Mouse (Mus musculus) kidney, embryonic 16.5 days (tissue): Measurements from ENCODE around the gene Smarca2. TPM values are rescaled to one million over a fixed set of nuclear protein-coding genes. Genes with fewer than 3 reads are reported as not detected.

Experiments used
- ATAC-seq: fragments of 200-750 bp; cut with Nextera tagmentation; 2 replicates; pipeline ENCODE4 v1.8.0; 2017; ENCODE audit warnings: moderate TSS enrichment; ENCODE audit not compliant: low FRiP score, low TSS enrichment
- H3K27ac ChIP-seq: fragments of 300-500 bp; sonication (generic); 2 replicates; pipeline ENCODE4 v1.5.1; 2014; ENCODE audit warnings: low read length
- H3K27me3 ChIP-seq: fragments of 300-500 bp; sonication (generic); 2 replicates; pipeline ENCODE4 v1.6.1; 2014; ENCODE audit warnings: low read length, control low read depth, mixed read lengths; ENCODE audit not compliant: insufficient read depth
- H3K36me3 ChIP-seq: fragments of 300-500 bp; sonication (generic); 2 replicates; pipeline ENCODE4 v1.6.1; 2014; ENCODE audit warnings: low read length, control low read depth, mixed read lengths; ENCODE audit not compliant: insufficient read depth
- H3K4me1 ChIP-seq: fragments of 300-500 bp; sonication (generic); 2 replicates; pipeline ENCODE4 v1.6.1; 2014; ENCODE audit warnings: low read length, control low read depth, mixed read lengths; ENCODE audit not compliant: insufficient read depth
- H3K4me2 ChIP-seq: fragments of 300-500 bp; sonication (generic); replicated peaks from 2 replicates; pipeline ENCODE4 v1.6.1; 2014; ENCODE audit warnings: low read depth, low read length
- H3K4me3 ChIP-seq: fragments of 300-500 bp; sonication (generic); 2 replicates; pipeline ENCODE4 v1.5.1; 2014; ENCODE audit warnings: mild to moderate bottlenecking, low read length
- H3K9ac ChIP-seq: fragments of 300-500 bp; sonication (generic); replicated peaks from 2 replicates; pipeline ENCODE4 v1.6.1; 2014; ENCODE audit warnings: low read length
- H3K9me3 ChIP-seq: fragments of 300-500 bp; sonication (generic); 2 replicates; pipeline ENCODE4 v1.6.1; 2016; ENCODE audit warnings: low read length, control low read depth
- WGBS: fragments of 180-500 bp; shearing (Covaris S2); extraction: QIAGEN DNeasy Blood & Tissue Kit; methylation state at CpG from one replicate; pipeline ENCODE4 v1.1.7; 2014; 5-methylcytosine and 5-hydroxymethylcytosine counted together
- polyA plus RNA-seq: library from polyadenylated mRNA; unstranded; fragments of >200 nt; fragmentation: Nextera tagmentation; extraction: Ambion mirVana; gene quantifications from 2 replicates; pipeline ENCODE4 v1.2.1, GENCODE M21; 2015

Gene Smarca2
- polyA plus RNA-seq, 1 experiment from 2014 or later: 40.5 TPM

DNA sequence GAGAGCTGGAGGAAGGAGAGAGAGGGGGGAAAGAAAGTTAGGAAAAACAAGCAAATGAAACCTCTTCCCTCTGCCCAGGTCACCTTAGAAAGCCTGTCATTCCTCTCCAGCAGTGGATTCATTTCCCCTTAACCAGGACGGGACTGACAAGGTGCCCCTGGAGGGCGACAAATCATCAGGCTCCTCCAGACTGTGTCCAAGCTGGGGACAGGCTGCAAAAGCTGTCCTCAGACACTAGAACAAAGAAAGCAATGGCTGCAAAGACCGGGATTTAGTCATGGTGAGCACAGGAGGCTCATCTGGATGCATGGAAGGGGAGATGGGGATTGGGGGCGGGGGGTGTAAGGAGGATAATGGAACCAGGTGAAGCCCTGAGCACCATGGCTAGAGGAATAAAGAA lies 209.8 kb downstream of the Smarca2 start:
- Histone ChIP-seq H3K4me1 (no peaks in the 10 kb centered on the region), H3K36me3 (no peaks in the 10 kb centered on the region), H3K9ac (no peak overlapping the region), H3K4me2 (no peak overlapping the region), H3K9me3 (no peaks in the 10 kb centered on the region), H3K27me3 (no peaks in the 10 kb centered on the region), H3K4me3 (no peak overlapping the region), H3K27ac (no peak overlapping the region)
- 37% methylated on average over 4 of the region's 4 CpGs for whole genome bisulfite sequencing
- ATAC-seq: no peak

GRCm38 (mm10) chr19:26817901-26818300 lies 213.1 kb downstream of the Smarca2 start:
- H3K27me3 ChIP-seq: no peaks in the 10 kb centered on the region
- ATAC-seq: no peak
- H3K9me3 ChIP-seq: no peaks in the 10 kb centered on the region
- H3K9ac ChIP-seq: no peak overlapping the region
- no peak overlapping the region for H3K4me2 ChIP-seq
- WGBS: 83% methylated on average over 4 of the region's 4 CpGs
- no peak overlapping the region for H3K27ac ChIP-seq
- no peak overlapping the region for H3K4me3 ChIP-seq
- no peaks in the 10 kb centered on the region for H3K36me3 ChIP-seq
- H3K4me1 ChIP-seq: peaks cover 3% of the 10 kb centered on the region; the same call in 1 of the 2 replicates
